Comparison of ENCODE assay signal across 18 mouse cellular contexts in genomic region chr19:16238512-16238911, GRCm38 (mm10).
DNase-seq lines count a peak whose midpoint lies in the region; ATAC-seq and TF ChIP-seq lines count a peak whose summit lies in the region.
"Had no signal": no experiment of that assay in that cellular context is flagged by ENCODE, and none has a peak within 500 bp of the region (broad histone marks: within the 10 kb centered on the region; RNA-seq: fewer than 3 reads in every experiment).

No protein-coding gene starts in this region.

- no peak for DNase-seq in gastrocnemius, adult 2 months
- DNase-seq in gastrocnemius, postnatal 14 days: no peak
- no peak for DNase-seq in midbrain, embryonic 11.5 days (ENCODE audit: low spot score, missing footprints)
- DNase-seq in midbrain, embryonic 10.5 days (ENCODE audit: low spot score): no peak
- no peak for DNase-seq in thymus, postnatal 14 days
- no peak for DNase-seq in heart, postnatal 10 days
- DNase-seq: cerebellum, postnatal 25 days; gastrocnemius, postnatal 36 days; kidney, adult 9 months; thymus, postnatal 25 days had no signal

- WGBS in midbrain, embryonic 11.5 days: 73% methylated on average over 2 of the region's 2 CpGs
- WGBS in midbrain, embryonic 10.5 days: 82% methylated on average over 2 of the region's 2 CpGs
- 36% methylated on average over 2 of the region's 2 CpGs for WGBS in midbrain, embryonic 13.5 days
- WGBS in stomach, embryonic 16.5 days: 50% methylated on average over 2 of the region's 2 CpGs

- no peaks in the 10 kb centered on the region for H3K9me3 ChIP-seq in midbrain, embryonic 11.5 days (ENCODE audit: control insufficient read depth, low read length)
- H3K9me3 ChIP-seq in midbrain, embryonic 10.5 days (replicated peaks): no peaks in the 10 kb centered on the region
- no peaks in the 10 kb centered on the region for H3K9me3 ChIP-seq in midbrain, embryonic 13.5 days
- no peaks in the 10 kb centered on the region for H3K9me3 ChIP-seq in stomach, embryonic 16.5 days (replicated peaks; ENCODE audit: control insufficient read depth, low read length)
- H3K9me3 ChIP-seq: embryonic facial prominence, embryonic 12.5 days; heart, embryonic 13.5 days; neural tube, embryonic 12.5 days had no signal

- no peak overlapping the region for H3K4me2 ChIP-seq in midbrain, embryonic 11.5 days
- H3K4me2 ChIP-seq in midbrain, embryonic 13.5 days (replicated peaks): no peak overlapping the region
- H3K4me2 ChIP-seq in stomach, embryonic 16.5 days (ENCODE audit: low read depth, low read length): no peak overlapping the region
- H3K4me2 ChIP-seq: embryonic facial prominence, embryonic 12.5 days; heart, embryonic 13.5 days; neural tube, embryonic 12.5 days had no signal

- no peak for TF ChIP-seq CTCF in gastrocnemius, adult 2 months (IDR thresholded peaks at IDR 0.05)

- ATAC-seq in midbrain, embryonic 11.5 days (ENCODE audit: low FRiP score): no peak
- ATAC-seq in midbrain, embryonic 13.5 days: peak; percentile 41
- ATAC-seq in stomach, embryonic 16.5 days (ENCODE audit: insufficient read depth, low FRiP score): no peak
- ATAC-seq: lung, postnatal 0 days had no signal

- no peak overlapping the region for H3K4me3 ChIP-seq in gastrocnemius, adult 2 months
- no peak overlapping the region for H3K4me3 ChIP-seq in midbrain, embryonic 11.5 days (ENCODE audit: low read depth, low read length)
- H3K4me3 ChIP-seq in midbrain, embryonic 10.5 days: no peak overlapping the region
- H3K4me3 ChIP-seq in midbrain, embryonic 13.5 days (replicated peaks): no peak overlapping the region
- no peak overlapping the region for H3K4me3 ChIP-seq in stomach, embryonic 16.5 days (replicated peaks; ENCODE audit: low read length)
- H3K4me3 ChIP-seq: embryonic facial prominence, embryonic 12.5 days; heart, embryonic 13.5 days; neural tube, embryonic 12.5 days had no signal

- no peaks in the 10 kb centered on the region for H3K36me3 ChIP-seq in midbrain, embryonic 11.5 days (ENCODE audit: control insufficient read depth, insufficient read depth, low read length)
- H3K36me3 ChIP-seq in midbrain, embryonic 10.5 days: no peaks in the 10 kb centered on the region
- no peaks in the 10 kb centered on the region for H3K36me3 ChIP-seq in midbrain, embryonic 13.5 days
- H3K36me3 ChIP-seq in stomach, embryonic 16.5 days (ENCODE audit: control insufficient read depth, insufficient read depth, low read length): no peaks in the 10 kb centered on the region
- H3K36me3 ChIP-seq: embryonic facial prominence, embryonic 12.5 days; heart, embryonic 13.5 days; neural tube, embryonic 12.5 days had no signal

- H3K4me1 ChIP-seq in midbrain, embryonic 11.5 days (ENCODE audit: control insufficient read depth, insufficient read depth, low read length): peaks cover 4% of the 10 kb centered on the region; the same call in 1 of the 2 replicates
- peaks cover 22% of the 10 kb centered on the region for H3K4me1 ChIP-seq in midbrain, embryonic 10.5 days
- peaks cover 65% of the 10 kb centered on the region for H3K4me1 ChIP-seq in midbrain, embryonic 13.5 days (replicated peaks)
- peaks cover 46% of the 10 kb centered on the region for H3K4me1 ChIP-seq in stomach, embryonic 16.5 days (ENCODE audit: control insufficient read depth, insufficient read depth, low read length)

- no peaks in the 10 kb centered on the region for H3K27me3 ChIP-seq in midbrain, embryonic 11.5 days (ENCODE audit: control insufficient read depth, insufficient read depth, low read length)
- H3K27me3 ChIP-seq in midbrain, embryonic 10.5 days (ENCODE audit: low read depth, poor library complexity, severe bottlenecking): no peaks in the 10 kb centered on the region
- H3K27me3 ChIP-seq in midbrain, embryonic 13.5 days: no peaks in the 10 kb centered on the region
- no peaks in the 10 kb centered on the region for H3K27me3 ChIP-seq in stomach, embryonic 16.5 days (ENCODE audit: control insufficient read depth, insufficient read depth, low read length)
- H3K27me3 ChIP-seq: embryonic facial prominence, embryonic 12.5 days; heart, embryonic 13.5 days; neural tube, embryonic 12.5 days; Patski had no signal

- H3K9ac ChIP-seq in midbrain, embryonic 11.5 days (ENCODE audit: low read length): no peak overlapping the region
- H3K9ac ChIP-seq in midbrain, embryonic 13.5 days (replicated peaks): no peak overlapping the region
- no peak overlapping the region for H3K9ac ChIP-seq in stomach, embryonic 16.5 days (ENCODE audit: low read length)
- H3K9ac ChIP-seq: embryonic facial prominence, embryonic 12.5 days; heart, embryonic 13.5 days; liver, embryonic 14.5 days; neural tube, embryonic 12.5 days had no signal

- 0 out of 2 replicates have a peak overlapping the region, but pooled peaks have one; percentile 5 for H3K27ac ChIP-seq in gastrocnemius, adult 2 months
- H3K27ac ChIP-seq in midbrain, embryonic 11.5 days (ENCODE audit: low read depth, low read length): 0 out of 2 replicates have a peak overlapping the region, but pooled peaks have one; percentile 11
- no peak overlapping the region for H3K27ac ChIP-seq in midbrain, embryonic 10.5 days (replicated peaks)
- peak overlapping the region; percentile 73 for H3K27ac ChIP-seq in midbrain, embryonic 13.5 days
- peak overlapping the region; percentile 67 for H3K27ac ChIP-seq in stomach, embryonic 16.5 days (ENCODE audit: low read length)
- H3K27ac ChIP-seq: embryonic facial prominence, embryonic 12.5 days; heart, embryonic 13.5 days; liver, embryonic 14.5 days; neural tube, embryonic 12.5 days had no signal

- intact Hi-C loops in gastrocnemius, adult 2 months (cut with DNase I): no loop called here
- intact Hi-C loops in gastrocnemius, postnatal 14 days (cut with DNase I; ENCODE audit: low total_unique reads): no loop called here
- intact Hi-C loops in heart, postnatal 10 days (cut with DNase I): no loop called here
